Mouse (Mus musculus) effector memory CD4-positive, alpha-beta T cell, adult 5 months (primary cell): ENCODE measurements around the gene Tk1. TPM values are rescaled to one million over a fixed set of nuclear protein-coding genes. Genes with fewer than 3 reads are reported as not detected.

ENCODE experiments used
- polyA plus RNA-seq: library from polyadenylated mRNA; unstranded; fragments of 100-300 nt; shearing (Covaris generic); gene quantifications from one replicate; pipeline ENCODE4 v1.2.1, GENCODE M21; 2017

Tk1 gene
- polyA plus RNA-seq: 11.6 TPM

GRCm38 (mm10) chr11:117825333-117826101, at the start of gene Tk1, which contains the start of gene Afmid:
TSS of gene Tk1 (minus strand) at chr11:117826092.
TSS of gene Afmid (plus strand) at chr11:117825924.

GRCm38 (mm10) chr11:117872861-117873608, 47.1 kb upstream of the Tk1 start, which contains the start of gene Tha1:
TSS of gene Tha1 (minus strand) at chr11:117873481.

GRCm38 (mm10) chr11:117860601-117861000, 34.7 kb upstream of the Tk1 start, which contains the start of gene Tmem235:
TSS of gene Tmem235 (plus strand) at chr11:117860752.

GRCm38 (mm10) chr11:117848985-117849671, 23.2 kb upstream of the Tk1 start, which contains the start of gene Birc5:
TSS of gene Birc5 (plus strand) at chr11:117849251.

GRCm38 (mm10) chr11:117809407-117810311, 16.2 kb downstream of the Tk1 start, which contains the start of the genes Gm20708 and Syngr2:
TSS of gene Gm20708 (plus strand) at chr11:117809668.
TSS of gene Syngr2 (plus strand) at chr11:117809668.

GRCm38 (mm10) chr11:117797511-117798159, 28.3 kb downstream of the Tk1 start, which contains the start of gene 6030468B19Rik:
TSS of gene 6030468B19Rik (plus strand) at chr11:117797660.

GRCm38 (mm10) chr11:117781993-117782704, 43.7 kb downstream of the Tk1 start, which contains the start of the genes Tmc8 and Tmc6:
TSS of gene Tmc8 (plus strand) at chr11:117782076.
TSS of gene Tmc6 (minus strand) at chr11:117782198.

Other genes starting within 250 kb of the Tk1 start
- 24.1 TPM for gene Tnrc6c, start 171.8 kb downstream of the Tk1 start, polyA plus RNA-seq
- gene Tmc8, start 44.0 kb downstream of the Tk1 start, polyA plus RNA-seq: 53.2 TPM
- gene Tmc6, start 43.9 kb downstream of the Tk1 start, polyA plus RNA-seq: 104 TPM
- not detected for gene 6030468B19Rik, start 28.4 kb downstream of the Tk1 start, polyA plus RNA-seq
- not detected for gene Gm20708, start 16.4 kb downstream of the Tk1 start, polyA plus RNA-seq
- 102 TPM for gene Syngr2, start 16.4 kb downstream of the Tk1 start, polyA plus RNA-seq
- gene Afmid, start 168 bp downstream of the Tk1 start, polyA plus RNA-seq: 14.8 TPM
- 0.69 TPM for gene Birc5, start 23.2 kb upstream of the Tk1 start, polyA plus RNA-seq
- not detected for gene Tmem235, start 34.7 kb upstream of the Tk1 start, polyA plus RNA-seq
- gene Tha1, start 47.4 kb upstream of the Tk1 start, polyA plus RNA-seq: 7.1 TPM
- gene Socs3, start 144.0 kb upstream of the Tk1 start, polyA plus RNA-seq: 466 TPM
- 40.1 TPM for gene Pgs1, start 160.2 kb upstream of the Tk1 start, polyA plus RNA-seq